Mouse (Mus musculus): ENCODE measurements at regions not wholly inside any gene's neighbourhood (a gene's known extent, or its start where the extent isn't known, plus 50 kb on each side); places are given as distances from the start of the nearest gene placed in this dataset.

DNA sequence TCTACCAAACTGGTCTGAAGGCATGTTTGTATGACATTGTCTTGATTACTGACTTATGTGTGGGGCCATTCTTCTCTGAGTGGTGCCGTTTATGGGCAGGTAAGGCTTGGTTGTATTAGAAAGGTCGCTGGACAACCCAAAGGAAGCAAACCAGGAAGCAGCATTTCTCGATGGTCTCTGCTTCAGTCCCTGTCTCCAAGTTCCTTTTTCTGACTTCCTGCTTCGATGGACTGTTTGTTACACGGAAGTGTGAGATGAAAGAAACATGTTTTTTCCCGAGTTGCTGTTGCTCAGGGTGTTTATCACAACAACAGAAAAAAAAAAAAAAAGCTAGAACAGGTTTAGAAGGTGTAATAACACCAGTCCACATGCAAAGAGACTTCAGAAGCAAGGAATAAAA, 134.9 kb downstream of the Zpld1 start:
- TF ChIP-seq CTCF (IDR thresholded peaks at IDR 0.05; ENCODE audit: extremely low read depth, insufficient read depth, low read length): no peak
- TF ChIP-seq POLR2A (IDR thresholded peaks at IDR 0.05; ENCODE audit: extremely low read depth, insufficient read depth, low read length): no peak

Data from cortical plate, adult 2 months (tissue).